Mouse (Mus musculus) heart, embryonic 10.5 days (tissue): ENCODE results near the gene Anks1. TPM values are rescaled to one million over a fixed set of nuclear protein-coding genes. Genes with fewer than 3 reads are reported as not detected.

Experiments used
- DNase-seq: peaks from one replicate; pipeline ENCODE4 v3.0.0-alpha.2; 2017; ENCODE audit warnings: low spot score
- H3K27ac ChIP-seq: fragments of 300-500 bp; sonication (generic); 2 replicates; pipeline ENCODE4 v1.5.1; 2016; ENCODE audit warnings: mild to moderate bottlenecking
- H3K27me3 ChIP-seq: fragments of 300-500 bp; sonication (generic); 2 replicates; pipeline ENCODE4 v1.6.1; 2016; ENCODE audit warnings: mild to moderate bottlenecking; ENCODE audit not compliant: poor library complexity, insufficient read depth, severe bottlenecking
- H3K36me3 ChIP-seq: fragments of 300-500 bp; sonication (generic); 2 replicates; pipeline ENCODE4 v1.6.1; 2016; ENCODE audit warnings: mild to moderate bottlenecking, moderate library complexity
- H3K4me1 ChIP-seq: fragments of 300-500 bp; sonication (generic); 2 replicates; pipeline ENCODE4 v1.6.1; 2016; ENCODE audit warnings: mild to moderate bottlenecking
- H3K4me3 ChIP-seq: fragments of 300-500 bp; sonication (generic); 2 replicates; pipeline ENCODE4 v1.5.1; 2016; ENCODE audit warnings: mild to moderate bottlenecking, moderate library complexity
- H3K9me3 ChIP-seq: fragments of 300-500 bp; sonication (generic); 2 replicates; pipeline ENCODE4 v1.6.1; 2016; ENCODE audit warnings: mild to moderate bottlenecking, moderate library complexity
- WGBS: fragments of 180-500 bp; shearing (Covaris S2); methylation state at CpG from one replicate; pipeline ENCODE4 v1.1.7; 2016; 5-methylcytosine and 5-hydroxymethylcytosine counted together
- polyA plus RNA-seq: library from polyadenylated mRNA; unstranded; fragments of >200 nt; fragmentation: Nextera tagmentation; extraction: Ambion mirVana; gene quantifications from 2 replicates; pipeline ENCODE4 v1.2.1, GENCODE M21; 2016

Gene Anks1
- polyA plus RNA-seq, 1 experiment from 2014 or later: 10.4 TPM

GRCm38 (mm10) chr17:28036813-28037756 is 128.0 kb downstream of the Anks1 start:
- WGBS: 72% methylated on average over 14 of the region's 14 CpGs
- peaks cover 89% of the 10 kb centered on the region for H3K4me1 ChIP-seq

GRCm38 (mm10) chr17:28040620-28041019 is 131.5 kb downstream of the Anks1 start:
- DNase-seq: no peak
- Histone ChIP-seq H3K4me1 (peaks cover 65% of the 10 kb centered on the region), H3K27ac (peak overlapping the region; percentile 66), H3K27me3 (peaks cover 4% of the 10 kb centered on the region; the same call in 1 of the 2 replicates), H3K4me3 (peak overlapping the region; percentile 27; the same call in 1 of the 2 replicates), H3K9me3 (no peaks in the 10 kb centered on the region), H3K36me3 (peaks cover 40% of the 10 kb centered on the region)
- WGBS: 43% methylated on average over 16 of the region's 16 CpGs

More at GRCm38 (mm10) chr17:28036813-28037756, 128.0 kb downstream of the Anks1 start:
- no peak overlapping the region for H3K4me3 ChIP-seq
- H3K9me3 ChIP-seq: no peaks in the 10 kb centered on the region
- H3K36me3 ChIP-seq: peaks cover 27% of the 10 kb centered on the region
- peaks cover 4% of the 10 kb centered on the region; the same call in 1 of the 2 replicates for H3K27me3 ChIP-seq
- DNase-seq: no peak
- H3K27ac ChIP-seq: peak overlapping the region; percentile 52; the same call in 1 of the 2 replicates

- peaks cover 60% of the 10 kb centered on the region for H3K4me1 ChIP-seq
- H3K27me3 ChIP-seq: peaks cover 4% of the 10 kb centered on the region; the same call in 1 of the 2 replicates
- no peak for DNase-seq
- 86% methylated on average over 13 of the region's 13 CpGs for WGBS
- no peak overlapping the region for H3K27ac ChIP-seq
- H3K36me3 ChIP-seq: peaks cover 47% of the 10 kb centered on the region
- no peaks in the 10 kb centered on the region for H3K9me3 ChIP-seq
- H3K4me3 ChIP-seq: no peak overlapping the region; the same call in 1 of the 2 replicates
Observed at GRCm38 (mm10) chr17:28041298-28041697, 132.2 kb downstream of the Anks1 start.

GRCm38 (mm10) chr17:28042299-28042771 is 133.2 kb downstream of the Anks1 start:
- peak overlapping the region; percentile 50 for H3K27ac ChIP-seq
- no peak for DNase-seq
- no peaks in the 10 kb centered on the region for H3K9me3 ChIP-seq
- H3K36me3 ChIP-seq: peaks cover 50% of the 10 kb centered on the region
- H3K27me3 ChIP-seq: peaks cover 4% of the 10 kb centered on the region; the same call in 1 of the 2 replicates
- 0 out of 2 replicates have a peak overlapping the region, but pooled peaks have one; percentile 3 for H3K4me3 ChIP-seq
- WGBS: 72% methylated on average over 23 of the region's 23 CpGs
- peaks cover 52% of the 10 kb centered on the region for H3K4me1 ChIP-seq

GRCm38 (mm10) chr17:28047017-28047416 is 137.9 kb downstream of the Anks1 start:
- H3K9me3 ChIP-seq: no peaks in the 10 kb centered on the region
- WGBS: 87% methylated on average over 5 of the region's 5 CpGs
- no peaks in the 10 kb centered on the region for H3K27me3 ChIP-seq
- H3K4me3 ChIP-seq: no peak overlapping the region
- peaks cover 12% of the 10 kb centered on the region for H3K4me1 ChIP-seq
- H3K36me3 ChIP-seq: peaks cover 41% of the 10 kb centered on the region
- no peak overlapping the region for H3K27ac ChIP-seq
- no peak for DNase-seq

GRCm38 (mm10) chr17:28047520-28047919 is 138.4 kb downstream of the Anks1 start:
- Histone ChIP-seq H3K36me3 (peaks cover 42% of the 10 kb centered on the region), H3K4me1 (peaks cover 12% of the 10 kb centered on the region), H3K27me3 (no peaks in the 10 kb centered on the region), H3K9me3 (no peaks in the 10 kb centered on the region), H3K4me3 (no peak overlapping the region), H3K27ac (0 out of 2 replicates have a peak overlapping the region, but pooled peaks have one; percentile 19)
- WGBS: 79% methylated on average over 5 of the region's 5 CpGs
- no peak for DNase-seq

- H3K9me3 ChIP-seq: no peaks in the 10 kb centered on the region
- WGBS: 43% methylated on average over 4 of the region's 4 CpGs
- no peaks in the 10 kb centered on the region for H3K27me3 ChIP-seq
- peak; percentile 86 for DNase-seq
- 0 out of 2 replicates have a peak overlapping the region, but pooled peaks have one; percentile 19 for H3K27ac ChIP-seq
- H3K4me3 ChIP-seq: no peak overlapping the region
- peaks cover 45% of the 10 kb centered on the region for H3K36me3 ChIP-seq
- H3K4me1 ChIP-seq: peaks cover 8% of the 10 kb centered on the region
Observed at GRCm38 (mm10) chr17:28048425-28048824, 139.3 kb downstream of the Anks1 start.

GRCm38 (mm10) chr17:28050210-28050609 is 141.1 kb downstream of the Anks1 start:
- H3K27me3 ChIP-seq: no peaks in the 10 kb centered on the region
- peaks cover 8% of the 10 kb centered on the region for H3K4me1 ChIP-seq
- no peak overlapping the region for H3K27ac ChIP-seq
- H3K36me3 ChIP-seq: peaks cover 58% of the 10 kb centered on the region
- WGBS: 89% methylated on average over 8 of the region's 8 CpGs
- no peak for DNase-seq
- H3K4me3 ChIP-seq: no peak overlapping the region
- H3K9me3 ChIP-seq: no peaks in the 10 kb centered on the region

GRCm38 (mm10) chr17:28052293-28052863 is 143.3 kb downstream of the Anks1 start:
- Histone ChIP-seq H3K4me3 (no peak overlapping the region), H3K4me1 (peaks cover 8% of the 10 kb centered on the region), H3K36me3 (peaks cover 55% of the 10 kb centered on the region), H3K27ac (peak overlapping the region; percentile 33), H3K9me3 (no peaks in the 10 kb centered on the region), H3K27me3 (no peaks in the 10 kb centered on the region)
- 75% methylated on average over 21 of the region's 21 CpGs for WGBS
- DNase-seq: no peak

- H3K27ac ChIP-seq: no peak overlapping the region
- no peak overlapping the region for H3K4me3 ChIP-seq
- WGBS: 87% methylated on average over 13 of the region's 13 CpGs
- H3K27me3 ChIP-seq: no peaks in the 10 kb centered on the region
- peaks cover 62% of the 10 kb centered on the region for H3K36me3 ChIP-seq
- no peak for DNase-seq
- no peaks in the 10 kb centered on the region for H3K9me3 ChIP-seq
- 0 out of 2 replicates have a peak, but pooled peaks cover 10% of the 10 kb centered on the region for H3K4me1 ChIP-seq
Observed at GRCm38 (mm10) chr17:28058346-28058745, 149.2 kb downstream of the Anks1 start.

GRCm38 (mm10) chr17:28060681-28061080 is 151.6 kb downstream of the Anks1 start:
- Histone ChIP-seq H3K27ac (no peak overlapping the region), H3K27me3 (no peaks in the 10 kb centered on the region), H3K9me3 (no peaks in the 10 kb centered on the region), H3K36me3 (peaks cover 47% of the 10 kb centered on the region), H3K4me1 (0 out of 2 replicates have a peak, but pooled peaks cover 10% of the 10 kb centered on the region), H3K4me3 (no peak overlapping the region)
- 91% methylated on average over 11 of the region's 11 CpGs for WGBS
- no peak for DNase-seq

GRCm38 (mm10) chr17:28061472-28061871 is 152.4 kb downstream of the Anks1 start:
- Histone ChIP-seq H3K36me3 (peaks cover 44% of the 10 kb centered on the region), H3K27ac (no peak overlapping the region), H3K4me1 (peaks cover 12% of the 10 kb centered on the region; the same call in 1 of the 2 replicates), H3K27me3 (no peaks in the 10 kb centered on the region), H3K4me3 (no peak overlapping the region), H3K9me3 (no peaks in the 10 kb centered on the region)
- WGBS: 58% methylated on average over 7 of the region's 7 CpGs
- DNase-seq: no peak
